Mouse (Mus musculus) myocyte (in vitro differentiated cells): ENCODE measurements around the gene 1700034I23Rik. TPM values are rescaled to one million over a fixed set of nuclear protein-coding genes. Genes with fewer than 3 reads are reported as not detected.
"Not testable (repeated sequence)": the region's sequence is repeated elsewhere in the genome, so short reads cannot be mapped to it uniquely, and the experiment has no call there.

Source experiments
- H3K27me3 ChIP-seq: one replicate; pipeline ENCODE4 v1.6.1; 2011; ENCODE audit not compliant: control insufficient read depth, insufficient read depth, insufficient read length
- H3K36me3 ChIP-seq: one replicate; pipeline ENCODE4 v1.6.1; 2011; ENCODE audit not compliant: control insufficient read depth, insufficient read depth
- H3K4me2 ChIP-seq: one replicate; pipeline ENCODE4 v1.6.1; 2011; ENCODE audit warnings: low read depth, control low read depth
- H3K4me3 ChIP-seq: one replicate; pipeline ENCODE4 v1.5.1; 2011; ENCODE audit warnings: mild to moderate bottlenecking, control low read depth, moderate library complexity
- H3K79me2 ChIP-seq: one replicate; pipeline ENCODE4 v1.6.1; 2011; ENCODE audit not compliant: control insufficient read depth, insufficient read depth
- H3ac ChIP-seq: one replicate; pipeline ENCODE4 v1.6.1; 2011; ENCODE audit not compliant: control insufficient read depth, insufficient read length
- CEBPB ChIP-seq: IDR thresholded peaks from 2 replicates; pipeline ENCODE4 v1.6.1; 2011; ENCODE audit warnings: mild to moderate bottlenecking, moderate library complexity; ENCODE audit not compliant: poor library complexity, insufficient read depth, severe bottlenecking
- E2F4 ChIP-seq: IDR thresholded peaks from one replicate; pipeline ENCODE4 v1.6.1; 2011; ENCODE audit warnings: mild to moderate bottlenecking, control low read depth, moderate library complexity; ENCODE audit not compliant: insufficient read depth
- MAX ChIP-seq: IDR thresholded peaks from one replicate; pipeline ENCODE4 v1.6.1; 2011; ENCODE audit warnings: low read depth, mild to moderate bottlenecking, control low read depth
- MYOD1 ChIP-seq, 3 experiments: IDR thresholded peaks; one replicate each; pipeline ENCODE4 v1.6.1; 2011; ENCODE audit warnings: control low read depth in 2 of 3, low read depth in 2 of 3, mild to moderate bottlenecking in 2 of 3, moderate library complexity in 1 of 3; ENCODE audit not compliant: insufficient read length in 2 of 3, control insufficient read depth in 1 of 3
- MYOG ChIP-seq, 3 experiments: IDR thresholded peaks; one replicate each; pipeline ENCODE4 v1.6.1; 2011; ENCODE audit warnings: control low read depth in 2 of 3, low read depth in 2 of 3, mild to moderate bottlenecking in 2 of 3; ENCODE audit not compliant: insufficient read length in 2 of 3, control insufficient read depth in 1 of 3, insufficient read depth in 1 of 3
- POLR2A ChIP-seq: IDR thresholded peaks from one replicate; pipeline ENCODE4 v1.6.1; 2011; ENCODE audit warnings: low read depth, mild to moderate bottlenecking, control low read depth, moderate library complexity; ENCODE audit not compliant: insufficient read length
- POLR2AphosphoS2 ChIP-seq: IDR thresholded peaks from one replicate; pipeline ENCODE4 v1.6.1; 2011; ENCODE audit warnings: low read depth, control low read depth; ENCODE audit not compliant: insufficient read length
- REST ChIP-seq: IDR thresholded peaks from one replicate; pipeline ENCODE4 v1.6.1; 2011; ENCODE audit warnings: mild to moderate bottlenecking, control low read depth, moderate library complexity; ENCODE audit not compliant: insufficient read depth, insufficient read length
- SRF ChIP-seq: IDR thresholded peaks from one replicate; pipeline ENCODE4 v1.6.1; 2011; ENCODE audit warnings: low read depth; ENCODE audit not compliant: control insufficient read depth, insufficient read length
- TCF12 ChIP-seq: IDR thresholded peaks from one replicate; pipeline ENCODE4 v1.6.1; 2011; ENCODE audit warnings: mild to moderate bottlenecking, control low read depth; ENCODE audit not compliant: poor library complexity, insufficient read depth, severe bottlenecking
- TCF3 ChIP-seq: IDR thresholded peaks from one replicate; pipeline ENCODE4 v1.6.1; 2011; ENCODE audit warnings: low read depth, control low read depth; ENCODE audit not compliant: insufficient read length
- USF1 ChIP-seq: IDR thresholded peaks from one replicate; pipeline ENCODE4 v1.6.1; 2011; ENCODE audit warnings: low read depth, mild to moderate bottlenecking, control low read depth, moderate library complexity
- polyA plus RNA-seq: library from polyadenylated mRNA; unstranded; fragments of >200 nt; fragmentation: generic; extraction: Trizol; gene quantifications from one replicate; pipeline ENCODE4 v1.2.1, GENCODE M21; 2012; ENCODE audit warnings: missing spikeins

Gene 1700034I23Rik
- not detected for polyA plus RNA-seq

GRCm38 (mm10) chr3:40902443-40902842 is at the start of gene 1700034I23Rik:
Gene 1700034I23Rik, minus strand, starts transcription at chr3:40902543.
- not testable (repeated sequence) for H3K79me2 ChIP-seq, H3K4me3 ChIP-seq, H3ac ChIP-seq, H3K27me3 ChIP-seq, H3K4me2 ChIP-seq, H3K36me3 ChIP-seq

- H3K4me2 ChIP-seq: peak overlapping the region; percentile 99
- no peaks in the 10 kb centered on the region for H3K36me3 ChIP-seq
- peak overlapping the region; percentile 83 for H3ac ChIP-seq
- H3K79me2 ChIP-seq: peaks cover 3% of the 10 kb centered on the region
- TF ChIP-seq USF1 (no peak), CEBPB (no peak), REST (no peak), E2F4 (no peak), MYOD1 (IDR thresholded peaks at IDR 0.05; ENCODE audit: control insufficient read depth in 1 of 3, insufficient read length in 2 of 3, low read depth in 2 of 3) (no peak), POLR2AphosphoS2 (no peak), MYOG (IDR thresholded peaks at IDR 0.05; ENCODE audit: control insufficient read depth in 1 of 3, insufficient read depth in 1 of 3, insufficient read length in 2 of 3, low read depth in 2 of 3) (no peak), MAX (no peak), TCF3 (no peak)
- no peaks in the 10 kb centered on the region for H3K27me3 ChIP-seq
- peak overlapping the region; percentile 58 for H3K4me3 ChIP-seq
Measured at GRCm38 (mm10) chr3:40951365-40951764, 49.0 kb upstream of the 1700034I23Rik start.

- H3K79me2 ChIP-seq: no peaks in the 10 kb centered on the region
- peak overlapping the region; percentile 58 for H3K4me3 ChIP-seq
- TF ChIP-seq E2F4 (no peak), TCF3 (no peak), USF1 (no peak), POLR2A (no peak), POLR2AphosphoS2 (no peak), MAX (no peak), REST (no peak), CEBPB (no peak), TCF12 (no peak), MYOD1 (IDR thresholded peaks at IDR 0.05; ENCODE audit: control insufficient read depth in 1 of 3, insufficient read length in 2 of 3, low read depth in 2 of 3) (peak in 2 of 3 experiments; percentile 4 to 40), MYOG (IDR thresholded peaks at IDR 0.05; ENCODE audit: control insufficient read depth in 1 of 3, insufficient read depth in 1 of 3, insufficient read length in 2 of 3, low read depth in 2 of 3) (peak in 1 of 3 experiments; percentile 38), SRF (no peak)
- H3ac ChIP-seq: peak overlapping the region; percentile 83
- H3K36me3 ChIP-seq: no peaks in the 10 kb centered on the region
- H3K4me2 ChIP-seq: peak overlapping the region; percentile 99
- no peaks in the 10 kb centered on the region for H3K27me3 ChIP-seq
Measured at GRCm38 (mm10) chr3:40950601-40951201, 48.4 kb upstream of the 1700034I23Rik start.

- Histone ChIP-seq H3K4me3 (peak overlapping the region; percentile 58), H3K79me2 (no peaks in the 10 kb centered on the region), H3K27me3 (no peaks in the 10 kb centered on the region), H3K4me2 (peak overlapping the region; percentile 99), H3K36me3 (no peaks in the 10 kb centered on the region), H3ac (peak overlapping the region; percentile 83)
- TF ChIP-seq TCF3: no peak
- peak in 1 of 3 experiments; percentile 48 for TF ChIP-seq MYOD1 (IDR thresholded peaks at IDR 0.05; ENCODE audit: control insufficient read depth in 1 of 3, insufficient read length in 2 of 3, low read depth in 2 of 3)
- no peak for TF ChIP-seq CEBPB
- TF ChIP-seq TCF12: no peak
- no peak for TF ChIP-seq USF1
- TF ChIP-seq E2F4: no peak
Measured at GRCm38 (mm10) chr3:40949903-40950600, 47.7 kb upstream of the 1700034I23Rik start.

- peak within 1 kb of the TSS; percentile 99 for H3K4me2 ChIP-seq
- no peaks in the 10 kb centered on the region for H3K27me3 ChIP-seq
- no peaks in the 10 kb centered on the region for H3K36me3 ChIP-seq
- no peak for TF ChIP-seq USF1
- peak; percentile 91 for TF ChIP-seq POLR2AphosphoS2
- peak; percentile 95 for TF ChIP-seq POLR2A
- peak in 1 of 3 experiments; percentile 47 for TF ChIP-seq MYOG (IDR thresholded peaks at IDR 0.05; ENCODE audit: control insufficient read depth in 1 of 3, insufficient read depth in 1 of 3, insufficient read length in 2 of 3, low read depth in 2 of 3)
- TF ChIP-seq SRF: peak; percentile 69
- TF ChIP-seq E2F4: peak; percentile 16
- TF ChIP-seq REST: no peak
- peak in 1 of 3 experiments; percentile 18 for TF ChIP-seq MYOD1 (IDR thresholded peaks at IDR 0.05; ENCODE audit: control insufficient read depth in 1 of 3, insufficient read length in 2 of 3, low read depth in 2 of 3)
- H3K79me2 ChIP-seq: no peaks in the 10 kb centered on the region
- peak within 1 kb of the TSS; percentile 83 for H3ac ChIP-seq
- H3K4me3 ChIP-seq: peak within 1 kb of the TSS; percentile 58
Measured at GRCm38 (mm10) chr3:40949170-40949902, 47.0 kb upstream of the 1700034I23Rik start, which contains the start of gene Larp1b. Gene Larp1b, plus strand, starts transcription at chr3:40949828.
